Mouse (Mus musculus): Measurements from ENCODE around the gene Olfr1220.

The Olfr1220 gene

DNA sequence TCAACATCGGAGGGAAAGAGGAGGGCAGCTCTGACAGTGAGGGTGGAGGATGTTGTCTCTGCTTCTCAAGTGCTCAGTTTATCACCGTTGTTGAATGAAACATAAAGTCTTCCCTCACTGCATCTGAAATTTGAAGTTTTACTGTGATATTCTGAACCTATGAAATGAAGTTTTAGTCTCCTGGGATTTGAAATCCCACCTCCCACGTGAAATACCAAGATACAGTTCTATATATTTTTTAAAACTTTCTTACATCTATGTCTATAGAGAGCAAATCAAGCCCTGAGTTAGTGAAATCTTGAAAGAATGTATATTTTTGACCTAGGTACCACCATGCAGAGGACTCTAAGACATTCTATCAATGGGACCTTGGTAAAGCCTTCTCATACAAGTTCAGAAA, at the start of gene Olfr1220:
Gene Olfr1220 (minus strand): TSS at position 101 of the 400 bp plus-strand sequence.
- DNase-seq (ENCODE audit: low spot score in 2 of 2), result no peak

DNA sequence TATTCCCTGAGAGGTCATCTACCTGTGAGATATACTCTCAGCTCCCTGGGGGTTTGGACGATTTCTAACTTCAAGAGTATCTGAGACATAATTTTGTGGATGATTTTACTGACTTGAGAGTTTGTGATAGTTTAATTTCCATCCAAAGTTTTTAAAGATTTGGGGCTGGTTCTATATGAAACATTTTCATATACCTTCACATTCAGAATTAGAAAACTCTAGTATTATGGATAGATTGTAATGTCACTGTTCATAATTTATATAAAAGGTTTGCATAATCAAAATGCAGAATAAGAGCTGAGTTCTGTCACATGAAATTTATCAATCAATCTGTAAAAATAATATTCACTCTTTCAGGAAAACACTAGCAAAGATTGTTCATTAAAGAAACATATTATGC, 44.8 kb upstream of the Olfr1220 start, which contains the start of gene Olfr1223:
Gene Olfr1223 (minus strand): TSS at position 101 of the 400 bp plus-strand sequence.
- DNase-seq (ENCODE audit: low spot score in 2 of 2), result no peak

DNA sequence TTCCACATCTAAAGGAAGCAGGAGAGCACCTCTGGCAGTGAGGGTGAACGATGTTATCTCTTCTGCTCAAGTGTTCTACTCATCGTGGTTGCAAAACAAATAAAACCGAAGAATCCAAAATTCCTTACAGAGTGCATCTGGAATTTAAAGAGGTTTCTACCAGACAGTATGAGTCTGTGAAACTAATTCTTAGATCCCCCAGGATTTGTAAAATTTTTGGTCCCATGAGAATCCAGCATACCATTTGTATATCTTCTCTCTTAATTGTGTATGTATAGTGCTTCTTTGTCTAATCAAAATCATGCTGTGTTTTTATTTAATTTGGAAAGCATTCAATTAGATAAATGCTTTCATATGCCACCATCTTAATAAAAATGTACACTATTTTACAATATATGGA, 26.3 kb upstream of the Olfr1220 start, which contains the start of gene Olfr1222:
Gene Olfr1222 (minus strand): TSS at position 101 of the 400 bp plus-strand sequence.
- DNase-seq (ENCODE audit: low spot score in 2 of 2), result no peak

DNA sequence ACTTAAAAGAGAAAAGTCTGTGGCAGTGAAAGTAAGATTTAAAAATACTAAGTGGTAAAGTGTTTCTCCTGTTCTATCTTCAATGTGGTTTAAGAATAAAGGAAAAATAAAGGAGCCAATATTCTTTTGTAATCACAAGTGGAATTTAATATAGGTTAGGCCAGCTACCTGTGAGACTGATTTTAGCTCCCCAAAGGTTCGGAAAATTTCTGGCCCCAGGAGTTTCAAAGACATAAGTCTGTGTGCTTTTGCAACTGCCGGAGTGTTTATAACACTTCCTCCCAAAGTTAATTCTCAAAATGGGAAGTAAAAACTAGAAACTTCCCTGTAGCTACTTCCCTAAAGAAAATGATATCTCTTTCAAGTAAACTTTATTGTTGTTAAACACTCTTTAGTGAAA, 10.5 kb upstream of the Olfr1220 start, which contains the start of gene Olfr1221:
Gene Olfr1221 (minus strand): TSS at position 101 of the 400 bp plus-strand sequence.
- DNase-seq (ENCODE audit: low spot score in 2 of 2), result no peak

DNA sequence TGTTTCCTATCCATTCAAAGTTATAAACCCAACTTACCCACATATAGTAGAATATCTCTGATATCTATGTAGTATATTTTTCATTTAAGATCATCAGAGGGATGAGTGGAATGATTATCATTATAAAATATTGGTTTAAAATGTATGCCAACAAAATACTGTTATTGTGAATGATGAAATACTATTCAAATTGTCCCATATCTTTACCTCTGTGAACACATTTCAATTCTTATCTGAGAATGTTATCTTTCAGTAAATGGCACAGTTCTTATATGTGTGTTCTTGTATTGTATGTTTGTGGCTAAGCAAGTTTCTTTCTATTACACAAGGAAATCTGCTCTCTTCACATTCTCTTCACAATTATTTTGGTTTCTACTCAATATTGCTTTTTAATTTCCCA, 984 bp downstream of the Olfr1220 start:
- DNase-seq (ENCODE audit: low spot score in 2 of 2), result no peak

DNA sequence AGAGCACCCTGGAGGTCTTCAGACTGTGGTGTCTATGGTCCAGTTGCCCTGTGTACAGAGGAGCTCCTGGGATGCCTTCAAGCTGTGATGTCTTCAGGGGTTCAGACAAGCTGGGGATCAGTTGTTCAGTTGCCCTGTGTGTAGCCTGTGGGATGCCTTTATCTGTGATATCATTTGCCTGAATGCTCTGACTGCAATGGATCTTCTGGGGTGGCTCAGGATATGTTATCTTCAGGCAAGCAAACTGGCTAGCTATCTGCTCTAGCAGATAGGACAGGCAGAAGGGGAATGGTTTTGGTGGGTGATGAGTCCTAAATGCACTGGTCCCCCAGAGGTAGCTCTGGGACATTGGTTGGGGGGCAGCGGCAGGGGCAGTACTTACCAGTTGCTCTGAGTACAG, 12.8 kb downstream of the Olfr1220 start:
- no peak for DNase-seq (ENCODE audit: low spot score in 2 of 2)

DNA sequence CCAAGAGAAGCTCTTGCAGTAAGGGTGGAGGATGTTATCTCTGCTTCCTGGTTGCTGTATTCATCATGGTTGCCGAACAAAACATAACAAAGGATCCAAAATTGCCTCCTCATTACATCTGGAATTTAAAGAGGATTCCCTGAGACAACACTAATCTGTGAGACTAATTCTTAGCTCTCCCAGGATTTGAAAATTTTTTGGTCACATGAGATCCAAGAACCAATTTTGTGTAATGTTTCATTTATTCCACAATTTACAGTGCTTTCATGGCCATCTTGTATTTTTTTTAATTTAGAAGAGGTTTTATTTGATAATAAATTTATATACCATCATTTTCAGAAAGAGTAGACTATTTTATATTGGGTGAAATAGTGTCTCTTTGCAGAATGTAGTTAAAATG, 23.2 kb downstream of the Olfr1220 start, which contains the start of gene Olfr1219:
Gene Olfr1219 (minus strand): TSS at position 101 of the 400 bp plus-strand sequence.
- DNase-seq (ENCODE audit: low spot score in 2 of 2), result no peak

DNA sequence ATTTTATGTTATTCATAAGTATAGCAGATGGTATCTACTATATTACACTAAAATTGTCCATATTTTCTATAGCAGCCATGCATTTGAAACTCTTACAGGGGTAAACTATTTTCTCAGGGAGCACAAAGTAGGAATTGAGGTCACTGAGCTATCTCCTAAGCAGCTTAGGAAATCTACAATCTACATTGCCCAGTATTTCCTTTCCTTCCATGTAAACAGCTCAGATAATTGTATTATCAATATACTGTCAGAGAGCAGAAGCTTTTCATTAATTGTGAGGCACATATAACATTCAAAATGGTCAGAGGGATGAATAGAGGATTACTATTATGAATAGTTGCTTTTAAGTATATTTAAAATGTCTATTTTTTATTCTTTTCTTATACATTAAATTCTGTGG, 25.1 kb downstream of the Olfr1220 start:
- no peak for DNase-seq (ENCODE audit: low spot score in 2 of 2)

DNA sequence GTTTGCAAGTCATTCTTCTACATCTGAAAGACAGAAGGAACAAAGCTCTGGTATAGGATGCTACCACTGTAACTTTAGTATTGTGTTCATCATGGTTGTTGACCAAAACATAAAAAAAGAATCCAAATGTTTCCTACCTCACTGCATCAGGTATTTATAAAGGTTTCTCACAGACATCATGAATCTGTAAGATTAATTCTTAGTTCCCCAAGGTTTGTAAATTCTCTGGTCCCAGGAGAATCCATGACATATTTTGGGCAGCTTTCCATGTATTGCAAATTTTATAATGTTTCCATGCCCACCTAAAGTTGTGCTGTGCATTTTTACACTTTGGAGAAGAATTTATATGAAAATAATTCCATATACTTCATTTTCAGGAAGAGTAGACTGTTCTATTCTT, 45.5 kb downstream of the Olfr1220 start, which contains the start of gene Olfr1218:
Gene Olfr1218 (minus strand): TSS at position 101 of the 400 bp plus-strand sequence.
- no peak for DNase-seq (ENCODE audit: low spot score in 2 of 2)
